Mouse (Mus musculus) embryonic facial prominence, embryonic 10.5 days (tissue): ENCODE data around the gene Gm5269. TPM values are rescaled to one million over a fixed set of nuclear protein-coding genes. Genes with fewer than 3 reads are reported as not detected.

Experiments used
- polyA plus RNA-seq: library from polyadenylated mRNA; unstranded; fragments of >200 nt; fragmentation: Nextera tagmentation; extraction: Ambion mirVana; gene quantifications from 2 replicates; pipeline ENCODE4 v1.2.1, GENCODE M21; 2016

Gene Gm5269
- polyA plus RNA-seq, 1 experiment from 2014 or later: not detected

Other genes with a start within 250 kb of the Gm5269 start
- gene Wdr75, start 95.1 kb downstream of the Gm5269 start, polyA plus RNA-seq: 96.0 and 103 TPM in 2 replicates
- gene Slc40a1, start 36.2 kb upstream of the Gm5269 start, polyA plus RNA-seq: 8.2 and 8.7 TPM in 2 replicates
- gene Dnah7b, start 176.0 kb upstream of the Gm5269 start, polyA plus RNA-seq: 2.3 and 2.9 TPM in 2 replicates